Mouse (Mus musculus): Measurements from ENCODE around the gene Bicdl2.

The Bicdl2 gene

DNA sequence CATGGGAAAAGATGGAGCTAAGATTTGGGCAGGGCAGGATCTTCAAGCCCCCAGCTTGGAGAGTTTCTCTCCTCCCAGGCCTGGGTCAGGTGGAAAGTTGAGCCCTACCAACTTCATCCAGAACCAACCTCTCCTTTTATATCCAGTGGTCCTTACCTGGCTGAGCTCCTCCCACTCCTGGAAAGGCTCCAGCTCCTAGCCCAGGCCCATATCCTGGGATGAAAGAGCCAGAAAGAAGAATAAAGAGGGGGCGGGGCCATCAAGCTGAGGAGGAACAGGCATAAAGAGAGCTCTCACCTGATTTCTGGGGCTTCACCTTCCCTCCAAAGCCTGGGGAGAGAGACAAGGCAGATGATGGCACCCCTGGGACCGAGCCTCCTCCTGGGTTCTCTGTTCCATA, 56.7 kb downstream of the Bicdl2 start:
- DNase-seq (ENCODE audit: low spot score in 2 of 2): no peak
